Mouse (Mus musculus): ENCODE data around the gene Syne1. TPM values are rescaled to one million over a fixed set of nuclear protein-coding genes. Genes with fewer than 3 reads are reported as not detected.

The Syne1 gene
- total and polyA plus RNA-seq, 3 experiments: 5.3 to 6.8 TPM; not detected in 1

DNA sequence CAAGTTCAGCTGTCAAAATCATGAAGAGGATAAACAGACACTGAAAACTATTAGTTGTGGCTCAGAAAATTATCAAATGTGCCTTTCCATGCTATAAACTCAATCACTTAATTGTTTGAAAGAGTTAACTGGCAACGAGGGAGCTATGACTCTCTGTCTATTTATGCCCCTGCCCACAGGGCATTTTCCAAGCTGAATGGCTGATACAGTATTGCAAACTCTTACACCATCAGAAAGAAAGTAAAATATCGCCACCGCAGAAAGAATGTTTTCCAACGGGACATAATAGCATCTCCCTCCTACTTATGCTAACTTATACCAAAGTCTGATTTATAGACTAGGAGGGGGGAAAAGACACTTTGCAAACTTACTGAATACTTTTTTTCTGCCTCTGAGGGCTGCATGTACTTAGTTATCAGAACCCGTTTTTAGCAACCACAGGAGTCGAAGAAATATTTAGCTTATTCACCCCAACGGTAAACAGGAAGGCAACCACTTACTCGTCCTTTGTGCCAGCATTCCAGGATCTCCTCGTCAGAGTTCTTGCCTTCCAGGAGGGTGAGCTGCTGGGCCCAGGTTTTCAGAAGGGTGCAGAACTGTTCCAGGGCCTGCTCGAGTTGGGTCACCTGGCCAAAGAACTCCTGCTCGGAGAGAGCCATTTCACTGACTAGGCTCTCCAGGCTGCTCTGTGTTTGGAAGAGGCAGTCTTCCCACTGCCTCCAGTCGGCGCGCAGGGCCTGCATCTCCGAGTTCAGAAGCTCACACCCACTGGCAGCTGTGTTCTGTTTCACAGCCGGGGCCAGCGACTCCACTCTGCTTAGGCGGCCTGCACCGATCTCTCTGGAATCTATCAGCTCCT, 262.3 kb downstream of the Syne1 start:
- Histone ChIP-seq H3K9ac (ENCODE audit: control insufficient read depth, low read depth, low read length, poor library complexity, severe bottlenecking) (no peak overlapping the region), H3K4me1 (ENCODE audit: control insufficient read depth in 1 of 2, insufficient read depth in 2 of 2, low read length in 2 of 2) (no peaks in the 10 kb centered on the region), H3K27ac (ENCODE audit: control insufficient read depth, low read depth, low read length) (no peak overlapping the region), H3K36me3 (ENCODE audit: control insufficient read depth in 1 of 2, insufficient read depth in 2 of 2, low read length in 2 of 2) (no peaks in the 10 kb centered on the region), H3K9me3 (replicated peaks; ENCODE audit: insufficient read depth, low read length) (no peaks in the 10 kb centered on the region), H3K79me2 (ENCODE audit: control insufficient read depth, insufficient read depth, low read length, poor library complexity) (no peaks in the 10 kb centered on the region), H3K4me3 (ENCODE audit: control insufficient read depth in 1 of 2, insufficient read depth in 1 of 2, low read depth in 2 of 2, low read length in 2 of 2) (no peak overlapping the region), H3K27me3 (ENCODE audit: control insufficient read depth in 1 of 2, insufficient read depth in 2 of 2, low read length in 2 of 2) (peaks cover 3 to 7% of the 10 kb centered on the region in 2 experiments; a peak in 2 of 4 replicates)
- DNase-seq (ENCODE audit: low read depth, low spot score): no peak
- TF ChIP-seq POLR2A (IDR thresholded peaks at IDR 0.05; ENCODE audit: control insufficient read depth in 1 of 2, insufficient read depth in 1 of 2, low read depth in 1 of 2, low read length in 2 of 2, poor library complexity in 1 of 2) (no peak), MAZ (IDR thresholded peaks at IDR 0.05; ENCODE audit: low read depth, low read length) (no peak), NRF1 (IDR thresholded peaks at IDR 0.05; ENCODE audit: insufficient read depth, low read depth, low read length, poor library complexity, severe bottlenecking) (no peak)

DNA sequence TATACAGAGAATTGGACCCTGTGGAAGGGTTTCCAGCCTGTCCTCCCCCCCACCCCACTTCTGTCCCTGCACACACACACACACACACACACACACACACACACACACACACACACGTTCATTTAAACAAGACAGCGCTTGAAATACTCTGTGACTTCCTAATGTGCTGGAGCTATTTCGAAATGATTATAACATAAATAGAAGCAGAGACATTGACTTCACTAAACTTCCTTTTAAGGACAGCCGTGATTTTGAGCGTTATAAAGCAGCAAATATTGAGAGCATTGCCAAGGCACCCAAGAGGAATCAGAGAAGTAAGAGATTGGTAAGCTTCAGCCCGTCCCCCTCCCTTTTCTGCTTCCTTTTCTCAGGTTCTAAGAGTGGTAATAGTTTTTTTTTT, 263.0 kb downstream of the Syne1 start:
- DNase-seq (ENCODE audit: low read depth, low spot score): no peak
- TF ChIP-seq USF2 (IDR thresholded peaks at IDR 0.05; ENCODE audit: borderline replicate concordance in 1 of 2, insufficient read depth in 1 of 2, low read depth in 1 of 2, low read length in 2 of 2): no peak
- no peak for TF ChIP-seq KAT2A (conservative IDR thresholded peaks at IDR 0.05; ENCODE audit: low read depth, low read length)
- no peak for TF ChIP-seq CHD2 (IDR thresholded peaks at IDR 0.05; ENCODE audit: low read length)
- no peak for TF ChIP-seq JUND (IDR thresholded peaks at IDR 0.05; ENCODE audit: low read depth, low read length)
- TF ChIP-seq MYC (IDR thresholded peaks at IDR 0.05; ENCODE audit: low read depth, low read length): no peak
- no peak for TF ChIP-seq NELFE (IDR thresholded peaks at IDR 0.05; ENCODE audit: low read depth, low read length)
- TF ChIP-seq POLR2AphosphoS2 (IDR thresholded peaks at IDR 0.05; ENCODE audit: low read length): no peak
- no peak for TF ChIP-seq MAX (IDR thresholded peaks at IDR 0.05; ENCODE audit: low read length)
- TF ChIP-seq MAZ (IDR thresholded peaks at IDR 0.05; ENCODE audit: low read depth, low read length): no peak
- TF ChIP-seq ZNF384 (IDR thresholded peaks at IDR 0.05; ENCODE audit: low read depth, low read length): no peak
- no peak for TF ChIP-seq MEF2A (IDR thresholded peaks at IDR 0.05; ENCODE audit: extremely low read depth, insufficient replicate concordance, low read depth, low read length, poor library complexity, severe bottlenecking)
- TF ChIP-seq HCFC1 (IDR thresholded peaks at IDR 0.05; ENCODE audit: low read depth, low read length): no peak
- no peak for TF ChIP-seq MYB (IDR thresholded peaks at IDR 0.05; ENCODE audit: low read depth, low read length)
- H3K9ac ChIP-seq (ENCODE audit: control insufficient read depth, low read depth, low read length, poor library complexity, severe bottlenecking): no peak overlapping the region
- H3K27ac ChIP-seq (ENCODE audit: control insufficient read depth, low read depth, low read length): no peak overlapping the region
- no peaks in the 10 kb centered on the region for H3K36me3 ChIP-seq (ENCODE audit: control insufficient read depth in 1 of 2, insufficient read depth in 2 of 2, low read length in 2 of 2)
- no peak overlapping the region for H3K4me3 ChIP-seq (ENCODE audit: control insufficient read depth in 1 of 2, insufficient read depth in 1 of 2, low read depth in 2 of 2, low read length in 2 of 2)
- peaks cover 3 to 4% of the 10 kb centered on the region in 2 experiments; a peak in 2 of 4 replicates for H3K27me3 ChIP-seq (ENCODE audit: control insufficient read depth in 1 of 2, insufficient read depth in 2 of 2, low read length in 2 of 2)
- no peaks in the 10 kb centered on the region for H3K9me3 ChIP-seq (replicated peaks; ENCODE audit: insufficient read depth, low read length)
- no peaks in the 10 kb centered on the region for H3K79me2 ChIP-seq (ENCODE audit: control insufficient read depth, insufficient read depth, low read length, poor library complexity)
- no peaks in the 10 kb centered on the region for H3K4me1 ChIP-seq (ENCODE audit: control insufficient read depth in 1 of 2, insufficient read depth in 2 of 2, low read length in 2 of 2)

Data from MEL (cell line).